Mouse (Mus musculus) heart, postnatal 0 days (tissue): ENCODE measurements around the gene Spata20.

Experiments
- CTCF ChIP-seq: IDR thresholded peaks from 2 replicates; pipeline ENCODE4 v1.5.1; 2016; ENCODE audit warnings: antibody characterized with exemption, control low read depth, low read depth
- EP300 ChIP-seq: IDR thresholded peaks from 2 replicates; pipeline ENCODE4 v1.6.1; 2016; ENCODE audit warnings: antibody characterized with exemption, low read depth

DNA sequence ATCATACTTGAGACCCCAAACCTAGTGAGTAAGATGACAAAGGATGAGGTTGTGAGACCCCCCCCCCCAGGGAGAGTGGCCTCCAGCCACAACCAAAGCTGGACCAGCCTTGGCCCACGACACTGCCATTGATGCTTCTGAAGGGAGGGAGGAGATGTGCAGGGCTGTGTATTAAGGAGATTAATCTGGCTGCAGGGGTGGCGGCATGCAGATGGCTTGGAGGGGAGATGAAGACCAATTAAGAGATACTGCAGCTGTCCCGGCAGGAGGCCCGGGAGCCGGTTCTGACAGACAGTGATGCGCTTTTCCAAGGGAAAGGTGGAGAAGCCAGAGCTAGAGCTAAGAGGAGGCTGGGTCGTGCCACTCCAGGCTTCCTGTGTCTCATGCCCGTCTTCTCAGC lies 36.7 kb downstream of the Spata20 start:
- TF ChIP-seq EP300 (no peak), CTCF (no peak)
